Mouse (Mus musculus) embryonic fibroblast, embryonic 13.5 days (primary cell): Measurements from ENCODE around the gene Mrpl4.

Experiments
- CTCF ChIP-seq: IDR thresholded peaks from 2 replicates; pipeline ENCODE4 v1.5.1; 2011; ENCODE audit warnings: mild to moderate bottlenecking, control low read depth, low read length, moderate library complexity, borderline replicate concordance; ENCODE audit not compliant: insufficient read depth
- POLR2A ChIP-seq: IDR thresholded peaks from 2 replicates; pipeline ENCODE4 v1.6.1; 2011; ENCODE audit warnings: low read depth, mild to moderate bottlenecking, control low read depth, low read length, moderate library complexity

DNA sequence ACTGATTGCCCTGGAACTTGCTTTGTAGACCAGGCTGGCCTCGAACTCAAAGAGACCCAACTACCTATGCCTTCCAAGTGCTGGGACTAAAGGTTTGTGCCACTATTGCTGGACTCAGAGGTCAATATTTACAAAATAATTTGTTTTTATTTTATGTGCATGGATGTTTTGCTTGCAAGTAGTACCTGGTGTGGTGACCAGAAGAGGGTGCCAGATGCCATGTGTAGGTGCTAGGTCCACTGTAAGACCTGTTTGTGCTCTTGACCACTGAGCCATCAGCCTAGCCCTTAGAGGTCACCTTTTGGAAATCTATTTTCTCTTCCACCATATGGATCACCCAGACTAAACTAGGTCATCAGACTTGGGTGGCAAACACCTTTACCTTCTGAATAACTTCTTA lies 20.2 kb downstream of the Mrpl4 start:
- TF ChIP-seq POLR2A (no peak), CTCF (no peak; the same call in 1 of the 2 replicates)
